Mouse (Mus musculus) spleen, adult 2 months (tissue): ENCODE measurements around the gene Fbxl4. TPM values are rescaled to one million over a fixed set of nuclear protein-coding genes. Genes with fewer than 3 reads are reported as not detected.
"Not testable (repeated sequence)": the region's sequence is repeated elsewhere in the genome, so short reads cannot be mapped to it uniquely, and the experiment has no call there.

ENCODE experiments used
- DNase-seq, 2 experiments: peaks; one replicate each; pipeline versions ENCODE4 v3.0.0 to v3.0.0-alpha.2; 2012 to 2021; ENCODE audit warnings: low spot score in 2 of 2, low read depth in 1 of 2
- H3K27ac ChIP-seq: fragments of 200-500 bp; 2 replicates; pipeline ENCODE4 v1.5.1; 2012; ENCODE audit warnings: low read length, inconsistent platforms; ENCODE audit not compliant: insufficient read depth
- H3K27me3 ChIP-seq: fragments of 200-500 bp; 2 replicates; pipeline ENCODE4 v1.6.1; 2012; ENCODE audit warnings: mild to moderate bottlenecking, moderate library complexity, low read length, inconsistent platforms; ENCODE audit not compliant: control insufficient read depth, insufficient read depth
- H3K36me3 ChIP-seq: fragments of 200-500 bp; 2 replicates; pipeline ENCODE4 v1.6.1; 2012; ENCODE audit warnings: mild to moderate bottlenecking, low read length, inconsistent platforms; ENCODE audit not compliant: control insufficient read depth, insufficient read depth
- H3K4me1 ChIP-seq: fragments of 200-500 bp; 2 replicates; pipeline ENCODE4 v1.6.1; 2011; ENCODE audit warnings: inconsistent platforms; ENCODE audit not compliant: control insufficient read depth, insufficient read depth, insufficient read length
- H3K4me3 ChIP-seq: fragments of 200-500 bp; 2 replicates; pipeline ENCODE4 v1.5.1; 2011; ENCODE audit warnings: mild to moderate bottlenecking, inconsistent platforms; ENCODE audit not compliant: insufficient read depth, insufficient read length; ENCODE audit errors: extremely low read depth
- CTCF ChIP-seq: fragments of 200-500 bp; IDR thresholded peaks from 2 replicates; pipeline ENCODE4 v1.5.1; 2011; ENCODE audit warnings: mild to moderate bottlenecking, inconsistent platforms; ENCODE audit not compliant: insufficient read depth, insufficient read length, insufficient replicate concordance; ENCODE audit errors: extremely low read depth
- POLR2A ChIP-seq: fragments of 200-500 bp; IDR thresholded peaks from 2 replicates; pipeline ENCODE4 v1.6.1; 2011; ENCODE audit warnings: low read depth, low read length, inconsistent platforms
- WGBS: fragments of 180-500 bp; shearing (Covaris S2); methylation state at CpG from one replicate; pipeline ENCODE4 v1.1.7; 2018; 5-methylcytosine and 5-hydroxymethylcytosine counted together
- polyA plus RNA-seq: library from polyadenylated mRNA; depleted of rRNA; stranded (reverse); fragments of >200 nt; gene quantifications from 2 replicates; pipeline ENCODE4 v1.2.3, GENCODE M21; 2012; rRNA removed

The Fbxl4 gene
- 8.9 and 11.5 TPM in 2 replicates for polyA plus RNA-seq

DNA sequence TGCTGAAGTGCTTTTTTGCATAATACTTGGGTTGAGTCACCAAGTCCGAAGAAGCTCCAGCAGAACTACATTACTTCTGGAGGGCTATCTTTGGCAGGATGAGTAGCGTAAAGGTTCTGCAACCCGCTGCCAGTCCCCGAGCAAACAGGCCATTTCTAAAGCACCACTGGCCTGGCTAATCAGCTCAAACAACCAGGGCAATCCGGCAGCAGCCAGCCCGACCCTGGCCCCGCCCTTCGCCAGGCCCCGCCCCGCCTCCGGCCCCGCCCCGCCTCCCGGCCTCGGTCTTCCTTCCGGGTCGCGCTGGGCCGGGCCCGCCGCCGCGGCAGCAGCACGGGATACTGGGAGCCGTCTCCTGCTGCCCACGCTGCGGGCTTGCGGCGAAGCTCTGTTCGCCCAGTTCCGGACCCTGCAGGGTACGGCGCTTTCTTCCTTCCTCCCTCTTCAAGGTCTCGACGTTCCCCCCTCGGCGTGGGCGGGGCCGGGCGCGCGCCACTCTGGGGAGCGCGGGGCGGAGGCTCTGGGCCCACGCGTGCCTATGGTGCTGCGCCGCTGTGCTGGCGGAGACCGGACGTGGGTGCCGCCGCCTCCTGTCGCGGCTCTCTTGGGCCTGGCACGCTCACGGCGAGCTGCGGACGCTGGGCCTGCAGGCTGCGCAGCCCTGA, at the start of gene Fbxl4:
TSS of gene Fbxl4 (plus strand) at position 278 of the 665 bp plus-strand sequence.
- WGBS = under 1% methylated on average over 62 of the region's 62 CpGs
- Histone ChIP-seq H3K27me3 (no peaks in the 10 kb centered on the region), H3K36me3 (no peaks in the 10 kb centered on the region), H3K4me1 (peaks cover 6% of the 10 kb centered on the region; the same call in 1 of the 2 replicates), H3K27ac (peak within 1 kb of the TSS; percentile 95), H3K4me3 (peak within 1 kb of the TSS; percentile 79)
- DNase-seq = peak; percentile 71 to 83
- TF ChIP-seq POLR2A = peak; percentile 73
- TF ChIP-seq CTCF = no peak

GRCm38 (mm10) chr4:22314564-22314963, 42.8 kb upstream of the Fbxl4 start:
- Histone ChIP-seq H3K4me1 (no peaks in the 10 kb centered on the region), H3K4me3 (no peak overlapping the region), H3K27me3 (no peaks in the 10 kb centered on the region), H3K36me3 (no peaks in the 10 kb centered on the region), H3K27ac (no peak overlapping the region)
- DNase-seq = no peak
- no peak for TF ChIP-seq POLR2A
- TF ChIP-seq CTCF = no peak
- 86% methylated on average over 3 of the region's 3 CpGs for WGBS

DNA sequence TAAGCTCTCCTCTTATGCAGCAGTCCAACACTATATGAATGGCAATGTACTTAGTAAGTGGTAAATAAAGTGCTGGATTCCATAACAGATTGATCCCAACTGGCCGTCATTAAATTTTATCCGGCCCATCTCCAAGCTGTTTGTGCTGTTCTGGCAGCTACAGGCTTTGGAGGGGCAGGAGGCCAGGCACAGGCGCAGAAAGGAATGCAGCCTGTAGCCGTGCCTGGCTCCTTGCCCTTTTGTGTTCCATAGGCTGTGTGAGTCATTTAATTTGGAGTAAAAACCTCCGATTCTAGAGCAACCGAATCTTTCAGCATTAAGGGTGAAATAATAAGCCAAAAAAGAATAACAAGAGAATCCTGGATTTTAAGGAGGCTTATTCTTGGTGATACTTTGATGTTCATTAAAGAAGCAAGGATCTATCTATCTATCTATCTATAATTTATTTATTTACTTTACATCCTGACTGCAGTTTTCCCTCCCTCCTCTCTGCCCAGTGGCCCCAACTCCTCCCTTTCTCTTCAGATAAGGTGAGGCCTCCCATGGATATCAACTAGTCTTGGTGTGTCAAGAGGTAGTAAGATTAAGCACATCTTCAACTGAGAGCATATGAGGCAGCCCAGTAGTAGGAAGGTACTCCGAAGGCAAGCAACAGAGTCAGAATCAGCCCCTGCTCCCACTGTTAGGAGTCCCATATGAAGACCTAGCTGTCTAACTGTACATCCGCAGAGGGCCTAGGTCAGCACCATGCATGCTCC, 14.3 kb upstream of the Fbxl4 start:
- WGBS = 86% methylated on average over 8 of the region's 8 CpGs
- no peak for DNase-seq

DNA sequence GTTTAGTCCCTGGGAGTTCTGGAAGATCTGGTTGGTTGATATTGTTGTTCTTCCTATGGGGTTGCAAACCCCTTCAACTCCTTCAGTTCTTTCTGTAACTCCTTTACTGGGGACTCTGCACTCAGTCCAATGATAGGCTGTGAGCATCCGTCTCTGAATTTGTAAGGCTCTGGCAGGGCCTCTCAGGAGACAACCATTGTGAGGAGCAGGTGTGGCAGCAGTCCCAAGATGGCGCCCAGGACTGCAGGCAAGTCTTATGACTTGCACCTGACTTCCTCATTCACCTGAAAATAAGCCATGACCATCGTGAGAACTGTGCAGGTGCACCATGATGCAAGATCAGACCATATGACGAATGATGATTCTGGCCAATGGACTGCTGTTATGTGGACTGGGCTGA, 8.3 kb upstream of the Fbxl4 start:
- DNase-seq, H3K27me3 ChIP-seq, H3K36me3 ChIP-seq, H3K27ac ChIP-seq, H3K4me3 ChIP-seq, H3K4me1 ChIP-seq: not testable (repeated sequence)
- 89% methylated on average over 4 of the region's 4 CpGs for WGBS

More for the DNA sequence above, 14.3 kb upstream of the Fbxl4 start:
- no peaks in the 10 kb centered on the region for H3K36me3 ChIP-seq
- TF ChIP-seq CTCF (no peak), POLR2A (no peak)
- H3K27ac ChIP-seq = no peak overlapping the region
- H3K4me3 ChIP-seq = no peak overlapping the region
- H3K27me3 ChIP-seq = no peaks in the 10 kb centered on the region
- H3K4me1 ChIP-seq = no peaks in the 10 kb centered on the region

- no peaks in the 10 kb centered on the region for H3K36me3 ChIP-seq
- H3K27me3 ChIP-seq = no peaks in the 10 kb centered on the region
- peak overlapping the region; percentile 79 for H3K4me3 ChIP-seq
- no peak for DNase-seq
- 12% methylated on average over 10 of the region's 10 CpGs for WGBS
- peak overlapping the region; percentile 95 for H3K27ac ChIP-seq
- peaks cover 6% of the 10 kb centered on the region; the same call in 1 of the 2 replicates for H3K4me1 ChIP-seq
- TF ChIP-seq CTCF (no peak), POLR2A (no peak)
Measured at GRCm38 (mm10) chr4:22357931-22358300, 573 bp downstream of the Fbxl4 start.

DNA sequence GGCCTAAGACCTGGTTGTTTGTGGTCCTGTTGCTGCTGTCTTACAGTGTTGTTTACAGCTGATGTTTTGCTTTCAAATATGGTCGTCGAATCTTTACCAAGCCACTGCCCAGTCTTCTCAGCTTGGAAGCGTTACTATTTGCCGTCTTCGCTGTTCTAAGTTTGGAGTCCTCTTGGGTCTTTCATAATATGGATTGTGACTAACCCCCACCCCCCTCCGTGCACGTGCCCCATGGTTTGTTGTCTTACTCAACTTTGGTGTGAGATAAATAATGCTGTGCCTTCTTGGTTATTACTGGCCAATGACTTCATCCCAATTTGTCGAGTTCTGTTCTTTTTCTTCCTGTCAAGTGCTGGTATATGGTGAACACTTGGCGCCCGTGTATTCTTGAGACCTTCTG, 1.1 kb downstream of the Fbxl4 start:
- no peaks in the 10 kb centered on the region for H3K36me3 ChIP-seq
- H3K4me1 ChIP-seq = peaks cover 6% of the 10 kb centered on the region; the same call in 1 of the 2 replicates
- no peak for DNase-seq
- 81% methylated on average over 10 of the region's 10 CpGs for WGBS
- H3K27me3 ChIP-seq = no peaks in the 10 kb centered on the region
- H3K4me3 ChIP-seq = no peak overlapping the region
- H3K27ac ChIP-seq = no peak overlapping the region
- TF ChIP-seq POLR2A (no peak), CTCF (no peak)

GRCm38 (mm10) chr4:22367368-22367767, 10.0 kb downstream of the Fbxl4 start:
- 84% methylated on average over 5 of the region's 5 CpGs for WGBS
- no peak for DNase-seq
- H3K27me3 ChIP-seq = no peaks in the 10 kb centered on the region
- no peak for TF ChIP-seq CTCF
- TF ChIP-seq POLR2A = no peak
- H3K4me3 ChIP-seq = no peak overlapping the region
- H3K4me1 ChIP-seq = no peaks in the 10 kb centered on the region
- no peaks in the 10 kb centered on the region for H3K36me3 ChIP-seq
- H3K27ac ChIP-seq = no peak overlapping the region
